Mouse (Mus musculus) layer of hippocampus, adult 8-10 months (tissue): ENCODE results near the gene Bcl9. TPM values are rescaled to one million over a fixed set of nuclear protein-coding genes. Genes with fewer than 3 reads are reported as not detected.
A peak's percentile ranks its signal among the peaks of the same experiment; 100 is the strongest.

Source experiments
- DNase-seq, 2 experiments: peaks; one replicate each; pipeline ENCODE4 v3.0.0; 2022; ENCODE audit warnings: low spot score in 2 of 2
- total RNA-seq, 4 experiments: library from RNA; stranded (reverse); gene quantifications; 2 replicates each; pipeline ENCODE4 v1.2.4; 2022

The Bcl9 gene
- total RNA-seq, 4 experiments from 2014 or later = 59.3 to 69.9 (median 65.3) TPM

DNA sequence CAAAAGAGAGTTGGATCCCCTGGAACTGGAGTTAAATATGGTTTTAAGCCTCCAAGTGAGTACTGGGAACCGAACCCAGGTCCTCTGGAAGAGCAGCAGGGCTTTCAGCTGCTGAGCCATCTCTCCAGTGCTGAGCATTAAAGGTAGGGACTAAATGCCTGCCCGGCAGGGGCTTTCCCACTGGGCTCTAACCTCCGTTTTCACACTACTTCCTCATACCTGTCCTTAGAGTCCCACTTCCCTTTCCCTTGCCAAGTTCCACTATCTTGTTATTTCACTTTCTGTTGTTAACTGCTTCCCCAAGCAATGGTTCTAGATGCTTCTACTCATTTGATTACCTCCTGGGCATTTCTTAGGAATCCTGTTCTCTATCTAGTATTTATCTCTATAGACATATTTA lies 65.4 kb downstream of the Bcl9 start:
- DNase-seq = no peak

- no peak for DNase-seq
Observed at GRCm38 (mm10) chr3:97231857-97232256, 65.9 kb downstream of the Bcl9 start.

DNA sequence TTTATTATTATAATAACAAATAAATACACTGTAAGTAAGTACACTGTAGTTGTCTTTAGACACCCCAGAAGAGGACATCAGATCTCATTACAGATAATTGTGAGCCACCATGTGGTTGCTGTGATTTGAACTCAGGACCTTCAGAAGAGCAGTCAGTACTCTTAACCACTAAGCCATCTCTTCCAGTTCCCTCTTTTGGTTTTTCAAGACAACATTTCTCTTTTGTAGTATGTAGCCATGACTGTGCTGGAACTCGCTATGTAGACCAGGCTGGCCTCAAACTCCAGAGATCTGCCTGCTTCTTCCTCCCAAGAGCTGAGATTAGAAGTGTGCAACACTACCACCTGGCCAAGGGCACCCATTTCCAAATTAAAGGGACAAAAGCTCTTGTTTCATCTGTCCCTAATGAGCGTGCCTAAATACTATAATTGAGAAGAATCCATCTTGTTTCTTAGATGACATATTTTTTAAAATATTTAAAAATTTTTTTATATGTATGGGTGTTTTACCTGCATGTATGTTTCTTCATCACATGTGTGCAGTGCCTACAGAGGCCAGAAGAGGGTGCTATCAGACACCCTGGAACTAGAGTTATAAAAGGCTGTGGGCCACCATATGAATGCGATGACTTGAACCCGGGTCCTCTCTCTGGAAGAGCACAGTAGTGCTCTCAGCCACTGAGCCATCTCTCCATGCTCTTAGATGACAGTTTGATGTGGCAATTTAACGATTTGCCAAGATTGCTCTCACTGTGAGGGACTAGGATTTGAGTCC lies 66.9 kb downstream of the Bcl9 start:
- DNase-seq = no peak

GRCm38 (mm10) chr3:97228457-97228856 lies 69.3 kb downstream of the Bcl9 start:
- DNase-seq = no peak

DNA sequence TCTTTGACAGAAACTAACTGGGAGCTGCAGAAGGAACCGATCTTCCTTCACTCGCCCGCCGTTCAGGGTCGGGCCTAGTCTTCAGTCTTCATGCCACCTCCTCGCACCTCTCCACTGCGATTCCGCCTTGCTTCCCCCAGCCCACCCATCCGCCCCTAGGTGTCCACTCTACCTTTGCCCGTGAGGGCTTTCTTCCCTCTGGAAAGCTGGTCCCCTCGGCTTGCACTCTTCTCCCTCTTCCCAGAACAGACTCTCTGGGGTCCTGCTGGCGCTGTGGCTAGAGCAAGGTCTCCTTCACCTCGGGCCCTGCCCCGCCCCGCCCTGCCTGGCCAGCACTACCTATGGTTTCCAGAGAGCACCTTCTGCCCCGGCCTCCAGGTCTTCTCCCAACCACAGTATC lies 69.7 kb downstream of the Bcl9 start:
- DNase-seq = no peak

- peak; percentile 92 to 93 for DNase-seq
Observed at GRCm38 (mm10) chr3:97227259-97228005, 70.3 kb downstream of the Bcl9 start.

DNA sequence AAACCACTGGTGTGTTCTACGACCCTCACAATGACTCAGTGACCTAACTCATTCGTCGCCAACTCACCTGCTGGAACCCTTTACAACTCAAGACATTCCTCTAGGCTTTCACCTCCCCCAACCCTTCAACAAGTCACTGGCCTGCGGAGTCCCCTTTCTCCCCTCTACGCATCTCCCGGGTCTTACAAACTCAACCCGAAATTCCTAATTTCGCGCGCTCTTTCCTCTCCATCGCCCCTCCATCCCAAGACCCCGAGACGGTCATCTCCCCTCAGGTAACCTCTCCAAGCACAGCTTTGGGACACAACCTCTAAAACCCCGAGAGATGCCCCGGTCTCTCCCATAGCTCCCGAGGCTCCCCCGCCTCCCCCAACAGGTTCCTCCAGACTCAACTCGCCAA lies 71.0 kb downstream of the Bcl9 start:
- no peak for DNase-seq

- no peak for DNase-seq
Observed at GRCm38 (mm10) chr3:97225231-97225630, 72.5 kb downstream of the Bcl9 start.

- no peak for DNase-seq
Observed at GRCm38 (mm10) chr3:97223261-97223660, 74.5 kb downstream of the Bcl9 start.

DNA sequence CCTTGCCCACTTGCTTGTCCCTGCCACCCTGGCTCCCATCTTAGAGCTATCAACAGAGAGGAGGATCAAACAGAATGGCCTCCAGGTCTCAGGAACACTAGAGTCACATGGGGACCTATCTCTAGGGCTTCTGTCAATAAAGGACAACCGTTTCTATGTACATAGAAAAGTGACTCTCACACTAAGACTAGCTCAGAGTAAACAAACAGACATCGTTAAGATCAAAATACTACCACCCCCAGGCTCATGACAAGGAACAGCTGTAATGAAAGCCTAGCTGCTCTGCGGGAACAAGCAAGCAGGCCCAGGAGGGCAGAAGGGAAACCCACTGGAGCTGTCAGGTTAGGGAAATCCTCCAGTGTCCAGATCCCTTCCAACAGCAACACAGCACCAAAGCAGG lies 82.2 kb downstream of the Bcl9 start:
- DNase-seq = no peak

DNA sequence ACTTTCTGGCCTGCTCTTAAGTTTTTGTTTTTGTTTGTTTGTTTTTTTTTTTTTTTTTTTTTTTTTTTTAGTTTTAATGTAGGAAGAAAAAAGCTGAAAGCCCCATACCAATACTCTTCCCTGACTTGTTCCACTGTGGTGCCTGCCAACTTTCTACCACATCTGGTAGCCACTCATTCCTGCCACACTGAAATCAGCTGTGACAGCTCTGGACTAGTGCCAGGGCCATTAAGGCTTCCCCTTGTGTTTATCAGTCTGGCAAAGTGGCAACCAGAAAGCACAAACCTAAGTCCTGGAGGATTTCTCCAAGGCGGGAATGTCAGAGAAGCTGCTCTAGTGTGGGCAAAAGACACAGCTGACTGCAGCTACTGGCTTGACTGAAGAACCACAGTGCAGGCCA lies 83.3 kb downstream of the Bcl9 start:
- no peak for DNase-seq

GRCm38 (mm10) chr3:97213871-97214270 lies 83.8 kb downstream of the Bcl9 start:
- no peak for DNase-seq

- no peak for DNase-seq
Observed at GRCm38 (mm10) chr3:97211177-97211576, 86.5 kb downstream of the Bcl9 start.

GRCm38 (mm10) chr3:97209351-97209750 lies 88.4 kb downstream of the Bcl9 start:
- no peak for DNase-seq

DNA sequence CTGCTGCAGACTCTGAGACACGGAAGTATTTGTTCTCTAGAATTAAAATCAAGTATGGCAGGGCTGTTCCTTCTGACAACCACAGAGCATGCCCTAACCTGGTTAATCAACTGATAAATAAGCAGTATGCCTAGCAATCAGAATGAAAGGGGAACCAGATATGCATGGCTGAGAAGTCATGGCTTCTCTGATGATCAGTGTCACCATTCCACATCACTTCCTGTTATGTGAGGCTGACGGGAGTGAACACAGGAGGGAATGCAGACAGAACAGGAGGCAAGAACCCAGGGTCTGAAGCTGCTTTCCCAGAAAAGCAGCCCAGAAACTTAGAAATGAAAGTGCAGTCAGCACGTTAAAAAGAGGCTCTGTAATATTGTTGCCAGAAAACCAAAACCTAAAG lies 91.2 kb downstream of the Bcl9 start:
- DNase-seq = no peak

DNA sequence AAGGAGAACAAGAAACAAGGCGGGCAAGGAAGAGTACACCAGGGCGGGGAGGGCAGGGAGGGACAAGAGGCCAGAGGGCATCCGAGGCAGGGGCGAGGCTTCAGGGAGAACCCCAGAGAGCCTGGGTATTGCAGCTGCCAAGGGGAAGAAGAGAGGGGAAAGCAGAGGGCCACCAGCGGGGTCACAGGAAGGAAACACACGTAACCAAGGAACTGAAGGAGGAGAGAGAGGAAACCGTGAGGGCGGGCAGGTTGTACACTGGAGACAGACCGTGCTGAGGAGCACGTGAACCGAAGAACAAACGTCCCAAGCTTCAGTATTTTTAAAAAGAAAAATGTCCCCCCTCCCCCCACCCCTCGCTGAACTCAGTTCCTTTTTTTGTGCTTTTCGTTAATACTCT lies 93.8 kb downstream of the Bcl9 start:
- DNase-seq = no peak

GRCm38 (mm10) chr3:97201943-97202342 lies 95.8 kb downstream of the Bcl9 start:
- DNase-seq = peak in 1 of 2 experiments; percentile 44

- DNase-seq = no peak
Observed at GRCm38 (mm10) chr3:97199261-97199660, 98.5 kb downstream of the Bcl9 start.

GRCm38 (mm10) chr3:97196571-97196970 lies 101.1 kb downstream of the Bcl9 start:
- DNase-seq = no peak

DNA sequence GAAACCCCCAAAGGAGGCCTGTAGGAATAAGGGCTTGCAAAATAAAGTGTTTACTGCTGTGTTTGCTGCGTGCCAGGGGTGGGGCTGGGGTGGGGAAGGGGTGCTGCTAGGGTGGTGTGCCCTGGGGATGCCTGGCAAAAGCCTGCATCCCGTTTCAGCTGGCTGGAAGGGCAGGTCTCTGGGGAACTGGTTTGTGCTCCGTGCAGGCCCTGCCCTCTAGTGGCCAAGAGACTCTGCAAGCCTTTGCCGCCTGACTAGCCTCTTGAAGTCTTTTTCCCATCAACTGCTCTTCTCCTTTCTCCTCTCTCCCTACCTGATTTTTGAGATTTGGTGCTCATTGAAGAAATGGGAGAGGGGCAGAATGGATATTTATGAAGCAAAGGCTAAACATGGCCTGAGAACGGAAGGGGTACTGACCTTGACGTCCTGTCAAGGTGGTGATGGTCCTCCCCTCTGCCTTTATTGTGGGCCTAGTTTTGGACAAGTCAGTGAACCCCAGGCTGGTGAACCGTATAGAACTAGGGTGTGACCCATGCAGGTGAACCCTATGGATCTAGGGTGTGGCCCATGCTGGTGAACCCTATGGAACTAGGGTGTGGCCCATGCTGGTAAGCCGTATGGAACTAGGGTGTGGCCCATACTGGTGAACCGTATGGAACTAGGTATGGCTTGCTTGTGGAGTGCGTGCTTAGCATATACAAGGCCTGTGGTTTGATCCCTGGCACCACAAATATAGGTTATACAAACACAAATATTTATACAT lies 112.4 kb downstream of the Bcl9 start:
- DNase-seq = peak; percentile 39 to 66

- no peak for DNase-seq
Observed at GRCm38 (mm10) chr3:97183810-97184209, 113.9 kb downstream of the Bcl9 start.

DNA sequence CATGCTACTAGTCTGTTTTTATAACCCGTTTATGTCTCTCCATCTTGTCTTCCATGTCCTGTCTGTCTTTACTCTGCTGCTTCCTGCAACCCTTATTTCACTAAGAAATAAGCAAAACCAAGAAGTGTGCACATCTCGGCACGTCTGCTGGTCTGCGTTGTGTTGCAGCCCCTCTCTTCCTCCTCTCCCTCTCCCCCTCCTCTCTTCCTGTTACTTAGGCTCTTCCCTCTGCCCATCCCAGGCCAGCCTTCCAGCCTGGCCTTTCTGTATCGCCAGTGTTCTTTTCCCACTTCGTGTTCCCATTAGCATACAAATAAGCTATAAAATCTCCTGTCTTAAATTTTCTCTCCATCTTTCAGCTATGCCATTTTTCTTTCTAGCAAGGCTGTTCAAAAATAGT lies 117.2 kb downstream of the Bcl9 start:
- DNase-seq = no peak
